Mouse (Mus musculus) cerebellum, adult 9-10 months (tissue): ENCODE measurements around the gene Marco.

Experiments
- DNase-seq: peaks from one replicate; pipeline ENCODE4 v3.0.0; 2022

Gene Marco

DNA sequence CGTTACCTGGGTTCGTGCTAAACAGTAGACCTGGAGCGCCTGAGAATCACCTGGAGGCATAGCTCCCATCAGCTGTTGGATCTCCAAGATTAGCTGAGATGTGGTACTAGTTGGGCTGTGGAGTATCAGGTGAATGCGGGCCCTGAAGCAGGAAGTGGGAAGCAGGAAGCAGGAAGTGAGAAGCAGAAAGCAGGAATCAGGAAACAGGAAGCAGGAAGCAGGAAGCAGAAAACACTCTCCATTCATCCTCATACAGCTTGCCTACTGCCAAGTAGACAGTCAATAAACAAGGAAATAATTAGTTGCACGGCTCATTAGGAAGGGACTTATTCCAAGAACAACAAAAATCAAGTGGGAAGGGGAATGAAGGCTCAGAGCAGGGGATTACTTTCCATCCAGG is 69.2 kb downstream of the Marco start:
- no peak for DNase-seq

DNA sequence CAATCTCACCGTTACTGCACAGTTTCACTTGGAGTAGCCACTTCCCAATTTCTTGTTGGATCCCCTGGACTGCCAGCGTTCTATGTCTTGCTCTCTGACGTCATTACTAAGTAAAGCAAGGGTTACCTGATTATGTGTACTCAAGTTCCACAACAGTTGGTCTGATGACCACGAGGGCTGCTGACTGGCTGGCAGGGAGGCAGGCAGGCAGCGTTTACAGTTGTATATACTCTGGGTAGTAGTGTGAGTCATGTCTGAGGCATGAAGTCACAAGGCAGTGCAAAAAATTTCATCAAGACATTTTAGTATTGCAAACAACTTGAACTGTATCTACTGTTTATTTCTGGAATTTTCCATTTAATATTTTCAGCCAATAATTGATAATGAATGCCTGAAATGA is 74.7 kb downstream of the Marco start:
- no peak for DNase-seq

DNA sequence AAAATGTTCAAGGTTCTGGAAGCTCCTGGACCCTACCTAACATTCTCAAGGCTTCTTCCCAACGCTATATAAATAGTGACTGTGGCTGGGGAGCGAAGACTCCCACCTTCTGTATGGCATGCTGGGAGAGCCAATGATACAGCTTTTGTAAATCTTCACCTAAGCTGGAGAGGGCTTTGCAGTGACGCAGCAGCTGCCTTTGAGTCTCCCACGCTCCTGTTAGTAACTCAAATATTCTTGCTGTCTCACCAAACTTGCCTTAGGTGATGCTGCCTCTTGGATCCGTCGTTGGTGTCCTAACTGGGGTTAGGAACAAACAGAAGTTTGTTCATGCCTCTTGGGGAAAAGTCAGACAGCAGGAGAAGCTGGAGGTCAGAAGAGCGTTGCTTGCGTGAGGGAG is 79.2 kb downstream of the Marco start:
- DNase-seq, result no peak
